Mouse (Mus musculus) midbrain, embryonic 11.5 days (tissue): ENCODE measurements at regions not wholly inside any gene's neighbourhood (a gene's known extent, or its start where the extent isn't known, plus 50 kb on each side); places are given as distances from the start of the nearest gene placed in this dataset.

Experiments used
- ATAC-seq: fragments of 200-750 bp; cut with Nextera tagmentation; 2 replicates; pipeline ENCODE4 v1.8.0; 2017; ENCODE audit warnings: moderate TSS enrichment, moderate library complexity; ENCODE audit not compliant: low FRiP score
- DNase-seq: peaks from one replicate; pipeline ENCODE4 v3.0.0; 2015; ENCODE audit warnings: low spot score; ENCODE audit errors: missing footprints
- H3K27ac ChIP-seq: fragments of 300-500 bp; sonication (generic); 2 replicates; pipeline ENCODE4 v1.5.1; 2014; ENCODE audit warnings: low read depth, low read length
- H3K27me3 ChIP-seq: fragments of 300-500 bp; sonication (generic); 2 replicates; pipeline ENCODE4 v1.6.1; 2014; ENCODE audit warnings: mild to moderate bottlenecking, low read length, moderate library complexity, mixed read lengths; ENCODE audit not compliant: control insufficient read depth, insufficient read depth
- H3K36me3 ChIP-seq: fragments of 300-500 bp; sonication (generic); 2 replicates; pipeline ENCODE4 v1.6.1; 2014; ENCODE audit warnings: mild to moderate bottlenecking, low read length, moderate library complexity, mixed read lengths; ENCODE audit not compliant: control insufficient read depth, insufficient read depth
- H3K4me1 ChIP-seq: fragments of 300-500 bp; sonication (generic); 2 replicates; pipeline ENCODE4 v1.6.1; 2014; ENCODE audit warnings: low read length; ENCODE audit not compliant: control insufficient read depth, insufficient read depth
- H3K4me2 ChIP-seq: fragments of 300-500 bp; sonication (generic); 2 replicates; pipeline ENCODE4 v1.6.1; 2014; ENCODE audit warnings: mild to moderate bottlenecking, moderate library complexity
- H3K4me3 ChIP-seq: fragments of 300-500 bp; sonication (generic); 2 replicates; pipeline ENCODE4 v1.5.1; 2014; ENCODE audit warnings: low read depth, low read length
- H3K9ac ChIP-seq: fragments of 300-500 bp; sonication (generic); 2 replicates; pipeline ENCODE4 v1.6.1; 2014; ENCODE audit warnings: low read length
- H3K9me3 ChIP-seq: fragments of 300-500 bp; sonication (generic); 2 replicates; pipeline ENCODE4 v1.6.1; 2016; ENCODE audit warnings: low read length; ENCODE audit not compliant: control insufficient read depth
- WGBS: fragments of 180-500 bp; shearing (Covaris S2); extraction: QIAGEN DNeasy Blood & Tissue Kit; methylation state at CpG from one replicate; pipeline ENCODE4 v1.1.7; 2014; 5-methylcytosine and 5-hydroxymethylcytosine counted together

DNA sequence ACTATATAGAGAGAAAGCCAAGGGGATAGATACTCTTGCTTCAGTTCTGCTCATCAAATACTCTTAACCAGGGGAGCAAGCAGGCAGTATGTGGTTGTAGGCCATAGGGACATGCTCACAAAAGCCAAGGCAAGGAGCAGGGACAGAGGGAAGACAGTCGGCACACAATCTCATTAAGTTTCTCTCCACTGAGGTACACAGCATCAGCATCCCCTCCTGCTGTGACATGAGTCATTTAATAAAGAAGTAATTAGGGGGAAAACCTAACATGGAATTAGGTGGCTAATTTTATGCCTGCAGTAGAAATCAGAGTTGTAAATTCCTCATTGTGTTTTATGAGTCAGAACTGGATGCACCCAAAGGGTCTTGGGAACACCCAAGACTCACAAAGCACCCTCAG, 203.2 kb downstream of the Pdgfra start:
- Histone ChIP-seq H3K9ac (no peak overlapping the region), H3K4me2 (no peak overlapping the region), H3K27me3 (peaks cover 27% of the 10 kb centered on the region), H3K27ac (no peak overlapping the region), H3K4me3 (no peak overlapping the region), H3K4me1 (no peaks in the 10 kb centered on the region), H3K36me3 (no peaks in the 10 kb centered on the region), H3K9me3 (no peaks in the 10 kb centered on the region)
- 50% methylated on average over 1 of the region's 1 CpGs for WGBS
- no peak for DNase-seq
- no peak for ATAC-seq

DNA sequence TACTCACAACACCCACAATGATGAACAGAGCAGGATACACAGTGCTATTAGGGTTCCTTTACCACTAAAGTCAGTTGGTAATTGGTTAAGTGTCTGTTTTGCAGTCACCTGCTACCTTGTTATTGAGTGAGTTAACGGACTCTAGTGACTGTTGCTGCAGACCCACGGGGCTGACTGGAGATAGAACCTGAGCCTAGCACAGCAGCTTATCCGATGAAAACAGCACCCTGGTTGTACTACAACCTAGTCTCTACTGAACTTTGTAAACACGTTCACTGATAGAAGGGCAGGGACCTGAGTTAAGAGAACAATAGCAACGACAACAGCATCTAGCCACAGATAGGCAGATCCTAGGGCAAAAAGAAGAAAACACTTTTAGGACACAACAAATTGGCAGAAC, 206.8 kb downstream of the Pdgfra start:
- H3K4me1 ChIP-seq, result no peaks in the 10 kb centered on the region
- H3K9ac ChIP-seq, result no peak overlapping the region
- 84% methylated on average over 5 of the region's 5 CpGs for WGBS
- ATAC-seq, result no peak
- H3K9me3 ChIP-seq, result no peaks in the 10 kb centered on the region
- H3K36me3 ChIP-seq, result no peaks in the 10 kb centered on the region
- H3K4me2 ChIP-seq, result no peak overlapping the region
- no peak for DNase-seq
- H3K27ac ChIP-seq, result no peak overlapping the region
- H3K27me3 ChIP-seq, result no peaks in the 10 kb centered on the region
- H3K4me3 ChIP-seq, result no peak overlapping the region

DNA sequence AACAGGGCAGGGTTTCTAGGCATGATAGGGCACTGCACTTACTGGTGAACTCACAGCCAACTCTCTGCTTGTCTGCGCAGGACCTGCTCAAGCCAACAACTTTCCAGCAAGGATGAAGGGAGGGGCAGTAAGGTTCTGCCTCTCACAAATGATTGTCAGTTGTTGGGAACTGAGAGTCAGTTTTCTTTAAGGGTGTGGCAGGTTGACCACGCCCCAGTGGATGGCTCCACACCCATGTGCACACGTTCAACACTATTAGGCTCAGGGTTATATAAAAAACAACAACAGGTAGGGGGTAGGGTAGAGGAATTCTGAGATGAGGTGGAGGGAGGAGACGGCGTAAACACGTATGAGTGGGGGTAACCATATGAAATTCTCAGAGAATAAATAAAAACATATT, 210.9 kb upstream of the Kit start:
- Histone ChIP-seq H3K9ac (no peak overlapping the region), H3K4me3 (no peak overlapping the region), H3K36me3 (no peaks in the 10 kb centered on the region), H3K4me1 (no peaks in the 10 kb centered on the region), H3K27me3 (no peaks in the 10 kb centered on the region), H3K27ac (no peak overlapping the region), H3K4me2 (no peak overlapping the region), H3K9me3 (no peaks in the 10 kb centered on the region)
- ATAC-seq, result no peak
- 89% methylated on average over 6 of the region's 6 CpGs for WGBS
- DNase-seq, result no peak

DNA sequence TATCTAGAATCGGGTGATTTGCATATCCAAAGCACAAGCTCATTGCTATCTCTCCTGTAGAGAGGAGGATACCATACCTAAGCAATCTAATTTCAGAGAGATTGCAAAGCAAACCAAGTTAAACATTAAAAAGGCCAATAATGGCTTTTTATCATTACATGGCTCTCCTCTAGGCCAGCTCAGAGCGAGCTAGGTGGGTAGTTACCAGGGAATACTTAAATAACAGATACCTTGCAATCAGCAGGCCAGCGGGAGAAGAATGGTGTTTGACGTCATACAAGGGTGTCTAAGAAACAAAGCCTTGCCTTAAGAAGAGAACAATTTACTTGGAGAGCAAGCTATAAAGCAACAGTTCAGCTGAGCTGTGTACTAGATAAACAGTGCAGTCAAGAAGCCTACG, 207.4 kb upstream of the Kit start:
- H3K4me3 ChIP-seq, result no peak overlapping the region
- H3K4me1 ChIP-seq, result no peaks in the 10 kb centered on the region
- H3K4me2 ChIP-seq, result no peak overlapping the region
- 79% methylated on average over 5 of the region's 5 CpGs for WGBS
- DNase-seq (no peak), ATAC-seq (no peak)
- H3K27me3 ChIP-seq, result no peaks in the 10 kb centered on the region
- no peaks in the 10 kb centered on the region for H3K9me3 ChIP-seq
- no peak overlapping the region for H3K27ac ChIP-seq
- H3K9ac ChIP-seq, result no peak overlapping the region
- H3K36me3 ChIP-seq, result no peaks in the 10 kb centered on the region

- H3K4me2 ChIP-seq, result no peak overlapping the region
- no peaks in the 10 kb centered on the region for H3K27me3 ChIP-seq
- H3K9me3 ChIP-seq, result no peaks in the 10 kb centered on the region
- H3K9ac ChIP-seq, result no peak overlapping the region
- no peaks in the 10 kb centered on the region for H3K4me1 ChIP-seq
- no peaks in the 10 kb centered on the region for H3K36me3 ChIP-seq
- ATAC-seq, result no peak
- no peak overlapping the region for H3K4me3 ChIP-seq
- no peak overlapping the region for H3K27ac ChIP-seq
- no peak for DNase-seq
- 88% methylated on average over 5 of the region's 5 CpGs for WGBS
These were observed 206.0 kb upstream of the Kit start for GRCm38 (mm10) chr5:75368691-75369090.

- no peak for DNase-seq
- Histone ChIP-seq H3K36me3 (no peaks in the 10 kb centered on the region), H3K27me3 (no peaks in the 10 kb centered on the region), H3K27ac (no peak overlapping the region), H3K4me3 (no peak overlapping the region), H3K9me3 (no peaks in the 10 kb centered on the region), H3K4me2 (no peak overlapping the region), H3K4me1 (peaks cover 2% of the 10 kb centered on the region; the same call in 1 of the 2 replicates), H3K9ac (no peak overlapping the region)
- ATAC-seq, result no peak
- WGBS, result 65% methylated on average over 3 of the region's 3 CpGs
These were observed 201.9 kb upstream of the Kit start for GRCm38 (mm10) chr5:75372849-75373248.

DNA sequence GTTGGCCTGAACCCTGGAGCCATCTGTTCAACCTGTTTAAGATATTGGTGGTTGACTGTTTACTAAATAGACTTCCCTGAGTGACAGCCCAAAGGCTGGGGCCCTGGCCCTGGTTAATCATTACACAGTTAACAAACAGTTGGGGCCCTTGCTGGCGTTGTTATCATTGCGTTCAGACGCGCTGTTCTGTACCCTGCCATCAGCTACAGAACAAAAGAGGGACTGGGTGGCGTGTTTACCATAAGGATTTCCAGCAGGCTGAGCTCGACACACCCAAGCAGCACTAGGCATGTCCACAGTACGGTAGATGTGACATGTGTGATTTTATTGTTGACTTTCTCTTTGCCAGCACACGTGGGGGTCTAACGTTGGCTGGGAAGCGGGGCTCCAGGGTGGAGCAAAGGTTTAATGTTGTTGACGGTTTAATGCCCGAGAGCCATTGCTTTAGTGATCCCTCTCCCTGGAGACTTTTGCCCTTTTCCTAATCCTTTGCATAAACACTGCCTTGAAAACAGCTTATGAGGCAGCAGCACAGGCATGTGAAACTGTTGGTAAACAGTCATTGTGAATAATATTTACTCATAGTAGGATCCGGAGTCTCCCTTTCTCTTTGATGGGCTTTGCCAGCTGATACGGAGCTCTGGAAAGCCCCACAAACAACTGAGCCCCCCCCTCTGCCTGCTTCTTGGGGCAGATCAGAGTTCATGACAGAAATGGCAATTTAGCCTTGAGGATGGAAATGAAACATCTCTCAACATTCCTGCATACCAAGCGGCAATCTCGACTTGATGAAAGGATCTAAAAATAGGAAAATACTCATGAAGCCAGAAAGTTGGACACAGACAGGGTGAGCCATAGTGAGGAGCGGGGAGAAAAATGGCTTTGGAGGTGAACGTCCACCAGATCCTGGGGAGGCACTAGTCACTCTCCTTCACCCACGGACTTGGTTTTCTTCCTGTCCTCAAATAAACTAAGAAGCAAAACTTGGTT, 197.1 kb upstream of the Kit start:
- Histone ChIP-seq H3K4me3 (no peak overlapping the region), H3K27me3 (no peaks in the 10 kb centered on the region), H3K27ac (no peak overlapping the region), H3K9me3 (no peaks in the 10 kb centered on the region), H3K4me2 (no peak overlapping the region), H3K9ac (no peak overlapping the region), H3K4me1 (peaks cover 2% of the 10 kb centered on the region; the same call in 1 of the 2 replicates), H3K36me3 (no peaks in the 10 kb centered on the region)
- peak; percentile 86 for DNase-seq
- peak; percentile 88 for ATAC-seq
- WGBS, result 54% methylated on average over 19 of the region's 19 CpGs

DNA sequence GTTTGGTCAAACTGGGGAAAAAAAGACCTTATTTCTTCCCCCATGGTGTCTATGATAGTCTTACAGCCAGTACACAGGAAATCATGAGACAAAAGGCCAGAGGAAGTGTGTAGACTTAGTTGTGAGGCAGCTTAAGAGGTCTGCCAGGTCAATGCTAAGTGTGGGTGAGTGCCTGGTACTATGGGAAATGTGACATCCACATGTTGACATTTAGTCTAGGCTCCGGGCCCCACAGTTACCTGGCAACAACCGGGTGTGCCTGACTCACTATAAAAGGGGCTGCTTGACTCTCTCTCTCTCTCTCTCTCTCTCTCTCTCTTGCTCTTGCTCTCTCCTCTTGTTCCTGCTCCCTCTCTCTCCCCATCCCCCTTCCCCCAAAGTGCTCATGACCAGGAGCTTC, 196.1 kb upstream of the Kit start:
- H3K36me3 ChIP-seq, result no peaks in the 10 kb centered on the region
- peak; percentile 27; the same call in 1 of the 2 replicates for ATAC-seq
- H3K9ac ChIP-seq, result no peak overlapping the region
- H3K4me2 ChIP-seq, result no peak overlapping the region
- no peak overlapping the region for H3K4me3 ChIP-seq
- no peaks in the 10 kb centered on the region for H3K27me3 ChIP-seq
- H3K9me3 ChIP-seq, result no peaks in the 10 kb centered on the region
- no peak for DNase-seq
- H3K27ac ChIP-seq, result no peak overlapping the region
- peaks cover 2% of the 10 kb centered on the region; the same call in 1 of the 2 replicates for H3K4me1 ChIP-seq
- WGBS, result 50% methylated on average over 2 of the region's 2 CpGs

DNA sequence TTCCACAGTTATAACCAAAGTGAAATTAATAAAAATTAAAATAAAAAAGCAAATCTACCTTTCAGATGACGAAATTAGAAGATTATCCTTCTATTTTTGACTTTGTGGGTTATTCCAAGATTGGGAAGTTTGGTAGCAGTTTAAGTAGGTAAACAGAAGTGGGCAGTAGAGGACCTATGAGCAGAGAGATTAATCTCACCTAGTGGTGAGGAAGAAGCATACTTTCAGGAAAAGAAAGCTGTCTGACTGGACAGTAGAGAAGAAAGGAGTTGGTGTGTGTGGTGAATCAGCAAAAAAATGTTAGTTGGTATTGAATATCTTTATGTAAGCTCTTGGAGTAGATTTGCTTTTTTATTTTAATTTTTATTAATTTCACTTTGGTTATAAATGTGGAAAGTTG, 194.4 kb upstream of the Kit start:
- DNase-seq (no peak), ATAC-seq (no peak)
- no peaks in the 10 kb centered on the region for H3K27me3 ChIP-seq
- H3K4me1 ChIP-seq, result peaks cover 2% of the 10 kb centered on the region; the same call in 1 of the 2 replicates
- no peak overlapping the region for H3K4me2 ChIP-seq
- 65% methylated on average over 1 of the region's 1 CpGs for WGBS
- H3K36me3 ChIP-seq, result no peaks in the 10 kb centered on the region
- no peak overlapping the region for H3K4me3 ChIP-seq
- H3K27ac ChIP-seq, result no peak overlapping the region
- H3K9ac ChIP-seq, result no peak overlapping the region
- no peaks in the 10 kb centered on the region for H3K9me3 ChIP-seq
